Mouse (Mus musculus): ENCODE measurements around the gene Galnt10. TPM values are rescaled to one million over a fixed set of nuclear protein-coding genes. Genes with fewer than 3 reads are reported as not detected.

Gene Galnt10
- polyA plus RNA-seq, 1 experiment = 27.2 TPM

- TF ChIP-seq POLR2AphosphoS2 (IDR thresholded peaks at IDR 0.05; ENCODE audit: insufficient read length, low read depth) (no peak), POLR2A (IDR thresholded peaks at IDR 0.05; ENCODE audit: insufficient read length, low read depth) (no peak), E2F4 (IDR thresholded peaks at IDR 0.05; ENCODE audit: insufficient read depth) (no peak), MYOD1 (IDR thresholded peaks at IDR 0.05; ENCODE audit: control insufficient read depth in 1 of 3, insufficient read length in 2 of 3, low read depth in 2 of 3) (no peak), USF1 (IDR thresholded peaks at IDR 0.05; ENCODE audit: low read depth) (no peak), TCF3 (IDR thresholded peaks at IDR 0.05; ENCODE audit: insufficient read length, low read depth) (no peak), SRF (IDR thresholded peaks at IDR 0.05; ENCODE audit: control insufficient read depth, insufficient read length, low read depth) (no peak), MAX (IDR thresholded peaks at IDR 0.05; ENCODE audit: low read depth) (no peak), REST (IDR thresholded peaks at IDR 0.05; ENCODE audit: insufficient read depth, insufficient read length) (no peak), MYOG (IDR thresholded peaks at IDR 0.05; ENCODE audit: control insufficient read depth in 1 of 3, insufficient read depth in 1 of 3, insufficient read length in 2 of 3, low read depth in 2 of 3) (no peak), CEBPB (IDR thresholded peaks at IDR 0.05; ENCODE audit: insufficient read depth, poor library complexity, severe bottlenecking) (no peak), TCF12 (IDR thresholded peaks at IDR 0.05; ENCODE audit: insufficient read depth, poor library complexity, severe bottlenecking) (no peak)
- Histone ChIP-seq H3K4me2 (ENCODE audit: low read depth) (no peak overlapping the region), H3ac (ENCODE audit: control insufficient read depth, insufficient read length) (no peak overlapping the region), H3K79me2 (ENCODE audit: control insufficient read depth, insufficient read depth) (no peaks in the 10 kb centered on the region), H3K36me3 (ENCODE audit: control insufficient read depth, insufficient read depth) (no peaks in the 10 kb centered on the region), H3K27me3 (ENCODE audit: control insufficient read depth, insufficient read depth, insufficient read length) (no peaks in the 10 kb centered on the region), H3K4me3 (no peak overlapping the region)
Observed at GRCm38 (mm10) chr11:57771676-57772075, 126.4 kb downstream of the Galnt10 start.

DNA sequence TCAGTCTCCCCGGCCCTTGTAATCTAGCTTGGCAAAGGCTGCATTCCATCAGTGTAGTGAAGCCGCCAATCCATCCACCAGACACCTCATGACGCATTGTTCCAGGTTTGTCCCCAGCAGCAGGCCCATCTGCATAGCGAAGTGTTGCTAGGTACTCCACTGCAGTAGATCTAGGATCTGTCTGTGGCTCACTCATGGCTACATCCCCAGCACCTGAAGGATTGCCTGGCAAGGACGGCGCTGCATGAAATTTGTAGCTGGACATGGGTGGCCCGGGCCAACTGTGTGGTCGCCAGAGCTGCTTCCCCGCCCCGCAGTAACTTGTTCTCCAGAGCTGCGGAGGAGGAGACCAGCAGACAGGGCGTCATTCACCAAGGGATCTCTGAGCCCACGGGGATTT lies 128.2 kb downstream of the Galnt10 start:
- Histone ChIP-seq H3K36me3 (ENCODE audit: control insufficient read depth, insufficient read depth) (no peaks in the 10 kb centered on the region), H3ac (ENCODE audit: control insufficient read depth, insufficient read length) (no peak overlapping the region), H3K4me2 (ENCODE audit: low read depth) (no peak overlapping the region), H3K79me2 (ENCODE audit: control insufficient read depth, insufficient read depth) (no peaks in the 10 kb centered on the region), H3K27me3 (ENCODE audit: control insufficient read depth, insufficient read depth, insufficient read length) (no peaks in the 10 kb centered on the region), H3K4me3 (no peak overlapping the region)
- TF ChIP-seq TCF3 (IDR thresholded peaks at IDR 0.05; ENCODE audit: insufficient read length, low read depth) = no peak
- TF ChIP-seq MAX (IDR thresholded peaks at IDR 0.05; ENCODE audit: low read depth) = no peak
- TF ChIP-seq REST (IDR thresholded peaks at IDR 0.05; ENCODE audit: insufficient read depth, insufficient read length) = no peak
- no peak for TF ChIP-seq SRF (IDR thresholded peaks at IDR 0.05; ENCODE audit: control insufficient read depth, insufficient read length, low read depth)
- no peak for TF ChIP-seq MYOD1 (IDR thresholded peaks at IDR 0.05; ENCODE audit: control insufficient read depth in 1 of 3, insufficient read length in 2 of 3, low read depth in 2 of 3)
- no peak for TF ChIP-seq POLR2A (IDR thresholded peaks at IDR 0.05; ENCODE audit: insufficient read length, low read depth)
- no peak for TF ChIP-seq MYOG (IDR thresholded peaks at IDR 0.05; ENCODE audit: control insufficient read depth in 1 of 3, insufficient read depth in 1 of 3, insufficient read length in 2 of 3, low read depth in 2 of 3)
- TF ChIP-seq TCF12 (IDR thresholded peaks at IDR 0.05; ENCODE audit: insufficient read depth, poor library complexity, severe bottlenecking) = no peak

DNA sequence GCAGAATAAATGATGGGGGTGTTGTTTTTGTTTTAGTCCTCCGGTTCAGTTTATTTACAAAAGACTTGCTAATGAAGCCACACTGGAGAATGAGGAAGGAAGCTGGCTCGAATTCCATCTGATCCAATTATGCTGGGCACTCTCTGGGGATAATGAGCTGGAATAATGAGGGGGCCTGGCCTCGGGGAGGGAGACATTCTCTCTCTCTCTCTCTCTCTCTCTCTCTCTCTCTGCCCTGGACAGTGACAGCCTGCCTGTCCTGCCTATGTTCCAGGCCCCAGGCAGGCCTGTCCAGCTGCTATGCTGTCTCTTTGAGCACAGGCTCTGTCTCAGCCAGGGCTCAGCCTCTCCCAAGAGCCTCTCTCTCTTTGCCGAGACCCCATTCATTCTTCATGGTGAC lies 128.7 kb downstream of the Galnt10 start:
- no peaks in the 10 kb centered on the region for H3K36me3 ChIP-seq (ENCODE audit: control insufficient read depth, insufficient read depth)
- H3K79me2 ChIP-seq (ENCODE audit: control insufficient read depth, insufficient read depth) = no peaks in the 10 kb centered on the region
- no peaks in the 10 kb centered on the region for H3K27me3 ChIP-seq (ENCODE audit: control insufficient read depth, insufficient read depth, insufficient read length)
- H3K4me3 ChIP-seq = no peak overlapping the region
- H3ac ChIP-seq (ENCODE audit: control insufficient read depth, insufficient read length) = no peak overlapping the region
- TF ChIP-seq MYOG (IDR thresholded peaks at IDR 0.05; ENCODE audit: control insufficient read depth in 1 of 3, insufficient read depth in 1 of 3, insufficient read length in 2 of 3, low read depth in 2 of 3) (no peak), TCF3 (IDR thresholded peaks at IDR 0.05; ENCODE audit: insufficient read length, low read depth) (no peak), REST (IDR thresholded peaks at IDR 0.05; ENCODE audit: insufficient read depth, insufficient read length) (no peak), SRF (IDR thresholded peaks at IDR 0.05; ENCODE audit: control insufficient read depth, insufficient read length, low read depth) (no peak), E2F4 (IDR thresholded peaks at IDR 0.05; ENCODE audit: insufficient read depth) (no peak), POLR2AphosphoS2 (IDR thresholded peaks at IDR 0.05; ENCODE audit: insufficient read length, low read depth) (no peak), CEBPB (IDR thresholded peaks at IDR 0.05; ENCODE audit: insufficient read depth, poor library complexity, severe bottlenecking) (no peak)
- H3K4me2 ChIP-seq (ENCODE audit: low read depth) = no peak overlapping the region

- H3ac ChIP-seq (ENCODE audit: control insufficient read depth, insufficient read length) = no peak overlapping the region
- TF ChIP-seq SRF (IDR thresholded peaks at IDR 0.05; ENCODE audit: control insufficient read depth, insufficient read length, low read depth) (no peak), TCF3 (IDR thresholded peaks at IDR 0.05; ENCODE audit: insufficient read length, low read depth) (no peak), E2F4 (IDR thresholded peaks at IDR 0.05; ENCODE audit: insufficient read depth) (no peak), MAX (IDR thresholded peaks at IDR 0.05; ENCODE audit: low read depth) (no peak), MYOG (IDR thresholded peaks at IDR 0.05; ENCODE audit: control insufficient read depth in 1 of 3, insufficient read depth in 1 of 3, insufficient read length in 2 of 3, low read depth in 2 of 3) (no peak), REST (IDR thresholded peaks at IDR 0.05; ENCODE audit: insufficient read depth, insufficient read length) (no peak), MYOD1 (IDR thresholded peaks at IDR 0.05; ENCODE audit: control insufficient read depth in 1 of 3, insufficient read length in 2 of 3, low read depth in 2 of 3) (no peak), TCF12 (IDR thresholded peaks at IDR 0.05; ENCODE audit: insufficient read depth, poor library complexity, severe bottlenecking) (no peak)
- H3K4me3 ChIP-seq = no peak overlapping the region
- no peaks in the 10 kb centered on the region for H3K36me3 ChIP-seq (ENCODE audit: control insufficient read depth, insufficient read depth)
- no peak overlapping the region for H3K4me2 ChIP-seq (ENCODE audit: low read depth)
- no peaks in the 10 kb centered on the region for H3K27me3 ChIP-seq (ENCODE audit: control insufficient read depth, insufficient read depth, insufficient read length)
- H3K79me2 ChIP-seq (ENCODE audit: control insufficient read depth, insufficient read depth) = no peaks in the 10 kb centered on the region
Observed at GRCm38 (mm10) chr11:57775868-57776267, 130.6 kb downstream of the Galnt10 start.

GRCm38 (mm10) chr11:57776546-57776945 lies 131.3 kb downstream of the Galnt10 start:
- H3K36me3 ChIP-seq (ENCODE audit: control insufficient read depth, insufficient read depth) = no peaks in the 10 kb centered on the region
- no peak overlapping the region for H3ac ChIP-seq (ENCODE audit: control insufficient read depth, insufficient read length)
- H3K79me2 ChIP-seq (ENCODE audit: control insufficient read depth, insufficient read depth) = no peaks in the 10 kb centered on the region
- H3K27me3 ChIP-seq (ENCODE audit: control insufficient read depth, insufficient read depth, insufficient read length) = no peaks in the 10 kb centered on the region
- H3K4me2 ChIP-seq (ENCODE audit: low read depth) = no peak overlapping the region
- no peak overlapping the region for H3K4me3 ChIP-seq
- TF ChIP-seq MYOG (IDR thresholded peaks at IDR 0.05; ENCODE audit: control insufficient read depth in 1 of 3, insufficient read depth in 1 of 3, insufficient read length in 2 of 3, low read depth in 2 of 3) = no peak

Data from myocyte (in vitro differentiated cells).